Mouse (Mus musculus) left cerebral cortex, postnatal 36 days (tissue): ENCODE data around the gene Lhfp. TPM values are rescaled to one million over a fixed set of nuclear protein-coding genes. Genes with fewer than 3 reads are reported as not detected.

Experiments used
- DNase-seq, 2 experiments: peaks; one replicate each; pipeline ENCODE4 v3.0.0; 2021 to 2022; ENCODE audit warnings: low spot score in 2 of 2, mixed read lengths in 1 of 2
- intact Hi-C: fragments of 180-260 bp; cut with DNase I; formaldehyde crosslinking; loops from one replicate; pipeline ENCODE4 v1.15.1; 2025
- total RNA-seq, 2 experiments: library from RNA; stranded (reverse); gene quantifications; 2 replicates each; pipeline ENCODE4 v1.2.3; 2021

The Lhfp gene
- total RNA-seq, 2 experiments from 2014 or later: 29.8 to 35.1 TPM

DNA sequence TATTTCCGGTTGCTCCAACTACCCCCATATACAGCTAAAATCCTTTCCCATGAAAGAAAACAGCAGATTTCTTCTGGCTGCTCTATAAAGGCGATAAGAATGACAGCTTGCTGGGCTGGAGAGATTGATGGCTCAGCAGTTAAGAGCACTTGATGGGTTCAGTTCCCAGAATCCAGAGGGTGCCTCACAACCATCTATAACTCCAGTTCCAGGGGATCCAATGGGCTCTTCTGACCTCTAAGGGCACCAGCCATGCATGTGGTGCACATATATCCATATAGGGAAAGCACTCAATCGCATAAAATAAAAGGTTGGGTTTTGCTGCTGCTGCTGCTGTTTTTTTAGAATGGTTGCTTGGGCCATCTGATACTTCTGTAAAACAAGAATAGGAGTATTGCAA lies 251.1 kb downstream of the Lhfp start:
- intact Hi-C loops: no loop called here
- DNase-seq: no peak

GRCm38 (mm10) chr3:53292979-53293378 lies 251.7 kb downstream of the Lhfp start:
- DNase-seq: no peak
- intact Hi-C loops: no loop called here

DNA sequence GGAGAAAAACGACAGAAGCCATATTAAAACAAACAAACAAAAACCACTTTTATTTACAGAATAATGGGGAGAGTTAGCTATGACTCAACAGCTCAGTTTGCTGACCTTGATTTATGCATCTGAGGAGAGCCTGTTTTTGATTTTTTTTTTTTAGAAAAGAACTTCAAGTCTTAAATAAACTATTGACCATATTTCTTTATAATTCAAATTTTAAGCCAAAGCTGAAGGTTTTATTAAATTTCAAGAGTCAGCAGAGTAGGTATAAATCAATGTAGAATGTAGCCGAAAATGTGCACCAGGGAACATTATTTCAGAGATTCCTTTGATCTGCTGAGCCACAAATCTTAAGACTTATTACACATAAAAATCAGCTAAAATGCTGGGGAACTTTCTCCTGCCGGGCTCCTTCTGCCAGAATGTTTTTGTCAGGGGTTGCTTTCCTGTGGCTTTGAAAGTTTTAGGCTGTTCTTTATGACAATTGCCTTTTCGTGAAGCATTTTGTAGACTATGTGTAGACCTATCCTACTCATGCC lies 252.6 kb downstream of the Lhfp start:
- no peak for DNase-seq
- intact Hi-C loops: no loop called here

DNA sequence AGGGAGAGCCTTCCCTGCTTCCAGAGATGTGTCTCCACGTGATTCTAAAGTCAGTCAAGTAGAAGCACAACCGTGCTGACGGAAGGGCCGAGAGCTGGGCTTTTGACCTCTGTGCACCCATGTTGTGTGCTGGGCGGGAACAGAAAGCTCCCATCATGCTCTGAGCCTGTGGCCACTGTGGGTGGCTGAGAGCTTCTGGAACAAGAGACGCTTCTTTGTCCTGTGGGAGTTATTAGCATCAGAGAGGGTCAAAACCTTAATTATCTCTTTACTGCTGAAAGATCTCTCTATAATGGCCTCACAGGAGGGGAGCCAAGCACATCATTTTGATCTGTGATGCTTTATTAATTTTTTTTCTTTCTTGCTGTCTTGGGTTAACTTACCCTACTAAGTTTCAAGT lies 253.5 kb downstream of the Lhfp start:
- DNase-seq: no peak
- intact Hi-C loops: no loop called here

GRCm38 (mm10) chr3:53301866-53302265 lies 260.5 kb downstream of the Lhfp start:
- intact Hi-C loops: no loop called here

GRCm38 (mm10) chr3:53304123-53304900 lies 263.0 kb downstream of the Lhfp start:
- no peak for DNase-seq
- intact Hi-C loops: no loop called here

More at GRCm38 (mm10) chr3:53301866-53302265, 260.5 kb downstream of the Lhfp start:
- DNase-seq: no peak

DNA sequence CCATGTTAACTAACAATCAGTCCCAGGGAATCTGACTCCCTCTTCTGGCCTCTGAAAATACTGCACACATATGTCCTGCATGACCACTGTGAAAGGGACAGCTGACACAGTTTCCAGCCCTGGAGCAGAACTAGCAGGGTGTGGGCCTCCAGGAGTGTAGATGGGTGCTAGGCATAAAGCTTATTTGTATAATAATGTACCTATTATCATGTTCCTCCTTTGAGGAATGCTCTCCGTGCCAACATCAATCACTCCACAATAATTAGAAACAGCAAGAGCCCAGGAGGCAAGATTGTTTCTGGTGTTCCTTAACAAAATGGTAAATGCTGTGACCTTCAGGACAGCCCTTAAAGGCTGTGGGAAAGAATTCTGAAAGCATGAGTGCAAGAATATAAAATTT lies 264.5 kb downstream of the Lhfp start:
- no peak for DNase-seq
- intact Hi-C loops: no loop called here

- intact Hi-C loops: no loop called here
- no peak for DNase-seq
These were observed 267.3 kb downstream of the Lhfp start for GRCm38 (mm10) chr3:53308649-53309048.

DNA sequence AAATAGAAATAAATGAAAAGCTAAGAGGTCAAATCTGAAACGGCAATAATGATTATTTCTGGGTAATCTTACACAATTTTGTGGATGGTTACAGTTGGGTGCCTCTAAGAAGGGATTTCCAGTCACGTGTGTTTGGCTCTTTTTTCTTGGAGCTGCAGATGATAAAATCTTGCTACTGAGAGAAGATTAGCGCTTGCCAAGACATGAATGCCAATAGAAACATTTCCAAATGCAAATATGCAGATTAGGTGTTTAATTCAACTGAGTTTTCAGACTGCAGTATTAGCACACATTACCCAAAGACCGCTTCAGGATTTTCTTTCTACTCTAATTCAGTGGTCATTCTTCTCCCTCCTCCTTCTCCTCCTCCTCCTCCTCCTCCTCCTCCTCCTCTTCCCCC lies 268.8 kb downstream of the Lhfp start:
- no peak for DNase-seq
- intact Hi-C loops: no loop called here

DNA sequence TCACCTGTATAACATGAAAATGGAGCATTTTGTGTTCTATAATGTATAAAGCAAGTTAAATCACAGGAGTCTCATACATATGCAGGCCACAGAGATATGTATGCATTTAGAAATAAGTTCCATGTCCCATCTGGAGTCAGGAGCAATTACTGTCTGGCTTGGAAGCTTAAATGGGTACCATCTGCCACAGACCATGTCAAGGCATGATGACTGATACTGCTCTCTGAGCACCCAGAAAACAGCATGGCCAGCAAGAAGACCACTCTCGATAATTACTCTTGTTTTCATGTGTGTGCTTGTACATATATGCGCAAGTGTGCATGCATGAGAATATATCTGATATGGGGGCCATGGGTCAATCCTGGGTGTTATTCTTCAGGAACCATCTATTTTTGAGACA lies 269.3 kb downstream of the Lhfp start:
- intact Hi-C loops: no loop called here
- no peak for DNase-seq

Other genes with a start within 250 kb of the Lhfp start
- 10 to 100 TPM; 35.7 to 43.9 TPM for gene Cog6, start 24.3 kb upstream of the Lhfp start, total RNA-seq